Mouse (Mus musculus): Measurements from ENCODE around the gene Ccdc160.

Ccdc160 gene

DNA sequence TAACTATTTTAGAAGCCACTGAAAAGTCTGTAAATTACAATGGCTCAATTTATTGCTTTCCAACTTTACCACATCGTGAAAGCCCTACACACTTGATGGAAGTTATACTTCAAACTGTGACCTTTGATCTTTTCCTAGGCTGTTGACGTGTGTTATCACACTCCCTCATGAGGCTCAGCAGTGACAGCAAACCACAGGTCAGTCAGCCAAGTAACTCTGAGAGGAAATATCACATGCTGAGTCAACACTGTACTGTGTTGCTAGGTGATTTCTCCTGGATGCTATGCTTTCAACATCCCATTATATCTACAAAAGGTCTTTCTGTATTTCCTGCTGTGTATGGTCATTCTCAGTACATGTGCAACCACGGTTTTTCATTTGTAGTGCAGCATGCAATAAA, 28.3 kb downstream of the Ccdc160 start:
- intact Hi-C loops (cut with DNase I) = no loop called here

Small RNA genes within 50 kb of the gene (microRNA-seq; reads per million reads assigned to microRNA genes)
- 19.6 to 25.0 reads per million in 2 experiments for gene Mir106a
- 0.11 to 0.25 reads per million in 2 experiments for gene Mir18b
- 0 to 0.37 reads per million in 2 experiments for gene Mir19b-2
- gene Mir20b = 22.8 to 33.6 reads per million in 2 experiments
- 8.6 to 10.1 reads per million in 2 experiments for gene Mir363
- gene Mir92-2 = 43.1 to 83.6 reads per million in 2 experiments
